In the genomic region with DNA sequence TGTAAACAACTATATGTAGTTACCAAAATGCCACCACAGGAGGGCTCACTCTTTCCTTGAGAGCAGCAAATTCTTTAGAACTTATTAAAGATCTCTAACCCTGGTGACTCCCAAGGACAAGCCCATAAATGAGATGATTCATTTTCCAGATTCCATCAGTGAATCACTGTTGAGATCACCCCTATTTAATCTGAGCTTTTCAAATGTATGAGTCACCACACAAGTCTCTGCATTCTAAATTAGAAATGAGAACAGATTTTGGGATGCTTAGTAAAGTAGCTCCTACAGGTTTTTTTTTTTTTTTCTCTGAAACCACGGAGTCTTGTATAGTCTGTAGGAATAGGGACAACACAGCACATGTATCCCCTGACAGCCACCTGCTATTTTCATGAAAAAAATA, we compare ENCODE assay signal across 19 mouse cellular contexts.
DNase-seq lines count a peak whose midpoint lies in the region; TF ChIP-seq lines count a peak whose summit lies in the region.
"Had no signal": no experiment of that assay in that cellular context is flagged by ENCODE, and none has a peak within 500 bp of the region (broad histone marks: within the 10 kb centered on the region; RNA-seq: fewer than 3 reads in every experiment).

No protein-coding gene starts in this region.

- 58% methylated on average over 1 of the region's 1 CpGs for WGBS in heart, adult 2 months

- H3K36me3 ChIP-seq in heart, adult 2 months (ENCODE audit: control insufficient read depth, insufficient read depth, low read length): no peaks in the 10 kb centered on the region
- H3K36me3 ChIP-seq: heart, embryonic 10.5 days; limb, embryonic 13.5 days; liver, embryonic 15.5 days; neural tube, embryonic 15.5 days had no signal

- no peaks in the 10 kb centered on the region for H3K79me2 ChIP-seq in heart, adult 2 months (replicated peaks; ENCODE audit: control insufficient read depth, insufficient read depth, low read length)

- peak; percentile 17 to 55 for DNase-seq in frontal cortex, adult 2 months (ENCODE audit: extremely low spot score in 1 of 2, low spot score in 1 of 2)
- DNase-seq in frontal cortex, postnatal 10 days (ENCODE audit: low spot score in 2 of 2): no peak
- DNase-seq in 3134 (ENCODE audit: extremely low read depth, insufficient read length, low spot score): peak; percentile 71
- peak; percentile 19 for DNase-seq in 416B (ENCODE audit: low read depth)
- DNase-seq in brain, adult 2 months (ENCODE audit: low read depth, low spot score): peak; percentile 84
- no peak for DNase-seq in T-cell, adult 2 months (ENCODE audit: low spot score)
- DNase-seq in heart, adult 2 months: no peak
- DNase-seq: cerebellum, adult 2 months; gastrocnemius, postnatal 25 days; heart, postnatal 14 days; kidney, adult 18-20 months; kidney, postnatal 25 days; lung, postnatal 14 days; retina, postnatal 1 day; thymus, postnatal 4 days had no signal

- no peaks in the 10 kb centered on the region for H3K4me1 ChIP-seq in heart, adult 2 months (ENCODE audit: control insufficient read depth, insufficient read depth, low read length)
- H3K4me1 ChIP-seq: heart, embryonic 10.5 days; limb, embryonic 13.5 days; liver, embryonic 15.5 days; neural tube, embryonic 15.5 days had no signal

- no peak overlapping the region for H3K4me3 ChIP-seq in heart, adult 2 months
- H3K4me3 ChIP-seq: heart, embryonic 10.5 days; limb, embryonic 13.5 days; liver, embryonic 15.5 days; neural tube, embryonic 15.5 days had no signal

- H3K27me3 ChIP-seq in heart, adult 2 months (ENCODE audit: control insufficient read depth, insufficient read depth, low read length): no peaks in the 10 kb centered on the region
- H3K27me3 ChIP-seq: limb, embryonic 13.5 days; liver, embryonic 15.5 days; neural tube, embryonic 15.5 days had no signal

- intact Hi-C loops in heart, adult 2 months (cut with DNase I): no loop called here

- TF ChIP-seq EP300 in heart, adult 2 months (IDR thresholded peaks at IDR 0.05; ENCODE audit: insufficient read depth, low read depth, low read length): no peak

- no peak overlapping the region for H3K9ac ChIP-seq in heart, adult 2 months (ENCODE audit: low read depth, low read length)
- H3K9ac ChIP-seq: limb, embryonic 13.5 days; liver, embryonic 15.5 days; neural tube, embryonic 15.5 days had no signal

- TF ChIP-seq CTCF in heart, adult 2 months (IDR thresholded peaks at IDR 0.05): no peak

- no peak for TF ChIP-seq POLR2A in heart, adult 2 months (IDR thresholded peaks at IDR 0.05; ENCODE audit: insufficient read depth, low read depth, low read length)

- H3K27ac ChIP-seq in heart, adult 2 months: no peak overlapping the region
- H3K27ac ChIP-seq: heart, embryonic 10.5 days; limb, embryonic 13.5 days; liver, embryonic 15.5 days; neural tube, embryonic 15.5 days had no signal

Comparison
In these comparisons a context has a peak if more than half of its experiments do, and no peak if none do; other contexts are left out.
1. DNase-seq: peak in frontal cortex, adult 2 months (2 of 2), 3134 (single experiment), 416B (single experiment) and brain, adult 2 months (single experiment); none in frontal cortex, postnatal 10 days (0 of 2), T-cell, adult 2 months (single experiment) and heart, adult 2 months (0 of 2).